Mouse (Mus musculus) MEL (cell line): ENCODE data around the gene Enho. TPM values are rescaled to one million over a fixed set of nuclear protein-coding genes. Genes with fewer than 3 reads are reported as not detected.

Experiments
- DNase-seq: peaks from one replicate; pipeline ENCODE4 v3.0.0; 2011; ENCODE audit warnings: low read depth, low spot score
- H3K27ac ChIP-seq: 2 replicates; pipeline ENCODE4 v1.5.1; 2012; ENCODE audit warnings: low read depth, mild to moderate bottlenecking, control low read depth, low read length, moderate library complexity; ENCODE audit not compliant: control insufficient read depth
- H3K27me3 ChIP-seq, 2 experiments: fragments of 150-350 bp in 1 of 2; sonication (generic) in 1 of 2; 2 replicates each; pipeline ENCODE4 v1.6.1; 2012; ENCODE audit warnings: low read length in 2 of 2, mild to moderate bottlenecking in 2 of 2, improper control_type of control experiment in 1 of 2, moderate library complexity in 1 of 2; ENCODE audit not compliant: insufficient read depth in 2 of 2, control insufficient read depth in 1 of 2
- H3K36me3 ChIP-seq, 2 experiments: 2 replicates each; pipeline ENCODE4 v1.6.1; 2012 to 2014; ENCODE audit warnings: low read length in 2 of 2, improper control_type of control experiment in 1 of 2, inconsistent platforms in 1 of 2, mild to moderate bottlenecking in 1 of 2; ENCODE audit not compliant: insufficient read depth in 2 of 2, control insufficient read depth in 1 of 2
- H3K4me1 ChIP-seq, 2 experiments: fragments of 150-350 bp in 1 of 2; sonication (generic) in 1 of 2; 2 replicates each; pipeline ENCODE4 v1.6.1; 2012; ENCODE audit warnings: low read length in 2 of 2, improper control_type of control experiment in 1 of 2, mild to moderate bottlenecking in 1 of 2; ENCODE audit not compliant: insufficient read depth in 2 of 2, control insufficient read depth in 1 of 2
- H3K4me3 ChIP-seq, 2 experiments: fragments of 150-350 bp in 1 of 2; sonication (generic) in 1 of 2; 2 replicates each; pipeline ENCODE4 v1.5.1; 2012; ENCODE audit warnings: low read depth in 2 of 2, low read length in 2 of 2, mild to moderate bottlenecking in 2 of 2, moderate library complexity in 2 of 2, control low read depth in 1 of 2, improper control_type of control experiment in 1 of 2; ENCODE audit not compliant: control insufficient read depth in 1 of 2, insufficient read depth in 1 of 2
- H3K79me2 ChIP-seq: 2 replicates; pipeline ENCODE4 v1.6.1; 2012; ENCODE audit warnings: mild to moderate bottlenecking, low read length, moderate library complexity; ENCODE audit not compliant: control insufficient read depth, poor library complexity, insufficient read depth
- H3K9ac ChIP-seq: 2 replicates; pipeline ENCODE4 v1.6.1; 2012; ENCODE audit warnings: low read depth, mild to moderate bottlenecking, control low read depth, low read length, moderate library complexity; ENCODE audit not compliant: control insufficient read depth, poor library complexity, severe bottlenecking
- H3K9me3 ChIP-seq: fragments of 150-350 bp; sonication (generic); replicated peaks from 2 replicates; pipeline ENCODE4 v1.6.1; 2012; ENCODE audit warnings: mild to moderate bottlenecking, low read length, improper control_type of control experiment, moderate library complexity; ENCODE audit not compliant: insufficient read depth
- BHLHE40 ChIP-seq: IDR thresholded peaks from 2 replicates; pipeline ENCODE4 v1.6.1; 2012; ENCODE audit warnings: low read depth, mild to moderate bottlenecking, inconsistent platforms, low read length, improper control_type of control experiment, borderline replicate concordance
- CHD2 ChIP-seq: IDR thresholded peaks from 2 replicates; pipeline ENCODE4 v1.6.1; 2011; ENCODE audit warnings: low read length, improper control_type of control experiment
- ETS1 ChIP-seq: IDR thresholded peaks from 2 replicates; pipeline ENCODE4 v1.6.1; 2012; ENCODE audit warnings: low read depth, mild to moderate bottlenecking, inconsistent platforms, low read length, improper control_type of control experiment, moderate library complexity
- HCFC1 ChIP-seq: IDR thresholded peaks from 2 replicates; pipeline ENCODE4 v1.6.1; 2012; ENCODE audit warnings: low read depth, mild to moderate bottlenecking, inconsistent platforms, low read length, improper control_type of control experiment, moderate library complexity
- MYB ChIP-seq: IDR thresholded peaks from 2 replicates; pipeline ENCODE4 v1.6.1; 2011; ENCODE audit warnings: mild to moderate bottlenecking, low read depth, low read length, improper control_type of control experiment
- MYC ChIP-seq: IDR thresholded peaks from 2 replicates; pipeline ENCODE4 v1.6.1; 2011; ENCODE audit warnings: low read depth, mild to moderate bottlenecking, low read length, improper control_type of control experiment, moderate library complexity
- NELFE ChIP-seq: IDR thresholded peaks from 2 replicates; pipeline ENCODE4 v1.6.1; 2011; ENCODE audit warnings: low read depth, low read length, improper control_type of control experiment
- NRF1 ChIP-seq: IDR thresholded peaks from 2 replicates; pipeline ENCODE4 v1.6.1; 2014; ENCODE audit warnings: low read depth, mild to moderate bottlenecking, inconsistent platforms, low read length, improper control_type of control experiment, moderate library complexity; ENCODE audit not compliant: poor library complexity, insufficient read depth, severe bottlenecking
- TAL1 ChIP-seq: IDR thresholded peaks from 2 replicates; pipeline ENCODE4 v1.6.1; 2012; ENCODE audit warnings: mild to moderate bottlenecking, inconsistent platforms, low read length, moderate library complexity, mixed read lengths
- UBTF ChIP-seq: IDR thresholded peaks from 2 replicates; pipeline ENCODE4 v1.6.1; 2012; ENCODE audit warnings: low read depth, mild to moderate bottlenecking, inconsistent platforms, low read length, improper control_type of control experiment, moderate library complexity, borderline replicate concordance; ENCODE audit not compliant: insufficient read depth
- USF1 ChIP-seq: IDR thresholded peaks from 2 replicates; pipeline ENCODE4 v1.6.1; 2014; ENCODE audit warnings: low read depth, mild to moderate bottlenecking, inconsistent platforms, low read length, improper control_type of control experiment, moderate library complexity
- ZC3H11A ChIP-seq: IDR thresholded peaks from 2 replicates; pipeline ENCODE4 v1.6.1; 2012; ENCODE audit warnings: low read depth, mild to moderate bottlenecking, inconsistent platforms, low read length, improper control_type of control experiment
- ZMIZ1 ChIP-seq: IDR thresholded peaks from 2 replicates; pipeline ENCODE4 v1.6.1; 2012; ENCODE audit warnings: low read depth, mild to moderate bottlenecking, inconsistent platforms, low read length, improper control_type of control experiment, moderate library complexity
- polyA plus RNA-seq, 2 experiments: library from polyadenylated mRNA; stranded (reverse) in 1 of 2; unstranded in 1 of 2; fragments of >175 nt in 1 of 2; fragments of >200 nt in 1 of 2; gene quantifications; 2 replicates each; pipeline versions ENCODE4 v1.2.1 to v1.2.4; 2012; ENCODE audit warnings: low replicate concordance in 2 of 2, low read depth in 1 of 2; ENCODE audit not compliant: insufficient read length in 2 of 2, insufficient read depth in 1 of 2, missing spikeins in 1 of 2
- total RNA-seq: library from RNA; depleted of rRNA; stranded (reverse); fragments of 300-350 nt; gene quantifications from 2 replicates; pipeline ENCODE4 v1.2.3, GENCODE M21; 2012

The Enho gene
- total and polyA plus RNA-seq, 3 experiments = 0.19 to 0.40 TPM; not detected in 1

GRCm38 (mm10) chr4:41638828-41639213 lies 1.3 kb downstream of the Enho start:
- Histone ChIP-seq H3K27me3 (peaks cover 3 to 5% of the 10 kb centered on the region in 2 experiments), H3K4me3 (no peak overlapping the region), H3K9me3 (no peaks in the 10 kb centered on the region), H3K27ac (no peak overlapping the region), H3K36me3 (no peaks in the 10 kb centered on the region), H3K4me1 (peaks cover 0 to 10% of the 10 kb centered on the region in 2 experiments; a peak in 2 of 4 replicates), H3K79me2 (no peaks in the 10 kb centered on the region), H3K9ac (no peak overlapping the region)
- no peak for TF ChIP-seq MYC
- DNase-seq = no peak

GRCm38 (mm10) chr4:41638186-41638731 lies 1.9 kb downstream of the Enho start:
- TF ChIP-seq MYB (no peak), TAL1 (no peak), ZMIZ1 (no peak), HCFC1 (no peak), ZC3H11A (no peak), MYC (no peak), ETS1 (no peak), BHLHE40 (no peak), USF1 (no peak), NELFE (no peak), NRF1 (no peak), CHD2 (no peak), UBTF (no peak)
- TF ChIP-seq, all 39 proteins: peak for 0
- Histone ChIP-seq H3K9me3 (no peaks in the 10 kb centered on the region), H3K4me1 (peaks cover 0 to 10% of the 10 kb centered on the region in 2 experiments; a peak in 2 of 4 replicates), H3K79me2 (no peaks in the 10 kb centered on the region), H3K4me3 (no peak overlapping the region), H3K9ac (no peak overlapping the region), H3K27ac (no peak overlapping the region), H3K27me3 (peaks cover 3 to 5% of the 10 kb centered on the region in 2 experiments), H3K36me3 (no peaks in the 10 kb centered on the region)
- no peak for DNase-seq
